Mouse (Mus musculus) megakaryocyte-erythroid progenitor cell, adult 5-6 weeks (primary cell): Measurements from ENCODE around the gene Usp9x. TPM values are rescaled to one million over a fixed set of nuclear protein-coding genes. Genes with fewer than 3 reads are reported as not detected.

Experiments used
- ATAC-seq: replicated peaks from 2 replicates; pipeline ENCODE4 v1.8.0; 2016; ENCODE audit warnings: mild to moderate bottlenecking, inconsistent platforms; ENCODE audit not compliant: severe bottlenecking, poor library complexity, low FRiP score, low TSS enrichment
- total RNA-seq, 2 experiments: library from RNA; stranded (forward) in 1 of 2; stranded (reverse) in 1 of 2; fragments of 200-1000, 215-1000 nt in 1 of 2; fragments of >200 nt in 1 of 2; fragmentation: Nextera tagmentation in 1 of 2; gene quantifications; 2 replicates each; pipeline ENCODE4 v1.2.3; 2014 to 2017

Gene Usp9x
- total RNA-seq, 2 experiments from 2014 or later, result 120 to 121 TPM

- ATAC-seq, result peak; percentile 51
Observed at GRCm38 (mm10) chrX:13071776-13072460, 620 bp downstream of the Usp9x start.

- peak; percentile 51; the same call in 1 of the 2 replicates for ATAC-seq
Observed at GRCm38 (mm10) chrX:13072461-13072982, 1.2 kb downstream of the Usp9x start.

GRCm38 (mm10) chrX:13085621-13086020 is 14.3 kb downstream of the Usp9x start:
- no peak for ATAC-seq

- no peak for ATAC-seq
Observed at GRCm38 (mm10) chrX:13096985-13097384, 25.7 kb downstream of the Usp9x start.

GRCm38 (mm10) chrX:13206514-13206913 is 135.2 kb downstream of the Usp9x start:
- ATAC-seq, result no peak

- ATAC-seq, result peak; percentile 97
Observed at GRCm38 (mm10) chrX:13207512-13208341, 136.4 kb downstream of the Usp9x start.

GRCm38 (mm10) chrX:13208404-13208803 is 137.1 kb downstream of the Usp9x start:
- peak; percentile 68 for ATAC-seq

- no peak for ATAC-seq
Observed at GRCm38 (mm10) chrX:13214275-13214674, 143.0 kb downstream of the Usp9x start.

Other genes with a start within 250 kb of the Usp9x start
- 217 and 234 TPM in 2 replicates for gene Ddx3x, start 209.5 kb downstream of the Usp9x start, total RNA-seq (2014; fragmentation: Nextera tagmentation)
- 759 and 878 TPM in 2 replicates for gene Ddx3x, start 209.5 kb downstream of the Usp9x start, total RNA-seq (2017)